Mouse (Mus musculus) CH12.LX (cell line): ENCODE data around the gene Rubcnl. TPM values are rescaled to one million over a fixed set of nuclear protein-coding genes. Genes with fewer than 3 reads are reported as not detected.

Experiments
- DNase-seq: peaks from one replicate; pipeline ENCODE4 v3.0.0-alpha.2; 2013; ENCODE audit errors: extremely low read depth
- H3K27ac ChIP-seq: 2 replicates; pipeline ENCODE4 v1.5.1; 2012; ENCODE audit warnings: low read depth, mild to moderate bottlenecking, control low read depth, moderate library complexity; ENCODE audit not compliant: insufficient read depth
- H3K27me3 ChIP-seq: replicated peaks from 2 replicates; pipeline ENCODE3; 2012; ENCODE audit warnings: inconsistent platforms
- H3K36me3 ChIP-seq, 2 experiments: replicated peaks in 1 of 2; 2 replicates each; pipeline versions ENCODE3 to v1.6.1; 2012; ENCODE audit warnings: inconsistent platforms in 1 of 2, low read length in 1 of 2, mild to moderate bottlenecking in 1 of 2, mixed read lengths in 1 of 2, moderate library complexity in 1 of 2; ENCODE audit not compliant: control insufficient read depth in 1 of 2, insufficient read depth in 1 of 2
- H3K4me1 ChIP-seq, 2 experiments: 2 replicates each; pipeline ENCODE4 v1.6.1; 2012; ENCODE audit warnings: inconsistent platforms in 1 of 2, moderate library complexity in 1 of 2; ENCODE audit not compliant: insufficient read depth in 2 of 2, control insufficient read depth in 1 of 2
- H3K4me2 ChIP-seq: 2 replicates; pipeline ENCODE4 v1.6.1; 2012; ENCODE audit warnings: low read depth, mild to moderate bottlenecking, control low read depth; ENCODE audit not compliant: poor library complexity, insufficient read depth, severe bottlenecking
- H3K4me3 ChIP-seq, 3 experiments: fragments of 150-350 bp in 1 of 3; sonication (generic) in 1 of 3; replicated peaks in 1 of 3; 2 replicates each; pipeline versions ENCODE3 to v1.5.1; 2011 to 2012; ENCODE audit warnings: low read depth in 2 of 3, low read length in 2 of 3, mild to moderate bottlenecking in 2 of 3, moderate library complexity in 2 of 3, control low read depth in 1 of 3, improper control_type of control experiment in 1 of 3, inconsistent platforms in 1 of 3, mixed read lengths in 1 of 3; ENCODE audit not compliant: poor library complexity in 1 of 3
- H3K79me2 ChIP-seq: replicated peaks from 2 replicates; pipeline ENCODE4 v1.6.1; 2012; ENCODE audit warnings: mild to moderate bottlenecking, moderate library complexity; ENCODE audit not compliant: control insufficient read depth, poor library complexity, insufficient read depth, severe bottlenecking; ENCODE audit errors: extremely low read depth
- H3K9ac ChIP-seq: 2 replicates; pipeline ENCODE4 v1.6.1; 2012; ENCODE audit warnings: low read depth, mild to moderate bottlenecking, control low read depth, moderate library complexity; ENCODE audit not compliant: insufficient read depth
- H3K9me3 ChIP-seq: replicated peaks from 2 replicates; pipeline ENCODE3; 2012; ENCODE audit warnings: low read length, inconsistent platforms, mixed read lengths
- BHLHE40 ChIP-seq: IDR thresholded peaks from 2 replicates; pipeline ENCODE4 v1.6.1; 2011; ENCODE audit warnings: mild to moderate bottlenecking, low read depth, low read length, improper control_type of control experiment
- CHD2 ChIP-seq: IDR thresholded peaks from 2 replicates; pipeline ENCODE4 v1.6.1; 2011; ENCODE audit warnings: low read length, improper control_type of control experiment
- ELF1 ChIP-seq: IDR thresholded peaks from 2 replicates; pipeline ENCODE4 v1.6.1; 2014; ENCODE audit warnings: low read depth, mild to moderate bottlenecking, inconsistent platforms, low read length, improper control_type of control experiment
- EP300 ChIP-seq: IDR thresholded peaks from 2 replicates; pipeline ENCODE4 v1.6.1; 2011; ENCODE audit warnings: low read length, improper control_type of control experiment
- ETS1 ChIP-seq: conservative IDR thresholded peaks from 2 replicates; pipeline ENCODE4 v1.6.1; 2012; ENCODE audit warnings: low read depth, mild to moderate bottlenecking, inconsistent platforms, low read length, improper control_type of control experiment, moderate library complexity
- HCFC1 ChIP-seq: IDR thresholded peaks from 2 replicates; pipeline ENCODE4 v1.6.1; 2012; ENCODE audit warnings: low read depth, mild to moderate bottlenecking, inconsistent platforms, low read length, improper control_type of control experiment
- IRF4 ChIP-seq: IDR thresholded peaks from 2 replicates; pipeline ENCODE4 v1.6.1; 2014; ENCODE audit warnings: low read depth, mild to moderate bottlenecking, inconsistent platforms, low read length, improper control_type of control experiment
- JUN ChIP-seq: IDR thresholded peaks from 2 replicates; pipeline ENCODE4 v1.6.1; 2011; ENCODE audit warnings: low read depth, mild to moderate bottlenecking, low read length, improper control_type of control experiment, moderate library complexity; ENCODE audit not compliant: insufficient read depth
- JUND ChIP-seq: conservative IDR thresholded peaks from 2 replicates; pipeline ENCODE4 v1.6.1; 2011; ENCODE audit warnings: low read depth, low read length, improper control_type of control experiment
- MAFK ChIP-seq: IDR thresholded peaks from 2 replicates; pipeline ENCODE4 v1.6.1; 2011; ENCODE audit warnings: low read length, improper control_type of control experiment; ENCODE audit not compliant: insufficient replicate concordance
- MEF2A ChIP-seq: IDR thresholded peaks from 2 replicates; pipeline ENCODE4 v1.6.1; 2014; ENCODE audit warnings: low read depth, mild to moderate bottlenecking, inconsistent platforms, low read length, improper control_type of control experiment, borderline replicate concordance
- MXI1 ChIP-seq: IDR thresholded peaks from 2 replicates; pipeline ENCODE4 v1.6.1; 2011; ENCODE audit warnings: mild to moderate bottlenecking, low read depth, low read length, improper control_type of control experiment
- NRF1 ChIP-seq: IDR thresholded peaks from 2 replicates; pipeline ENCODE4 v1.6.1; 2014; ENCODE audit warnings: low read depth, mild to moderate bottlenecking, inconsistent platforms, low read length, improper control_type of control experiment, moderate library complexity
- PAX5 ChIP-seq: IDR thresholded peaks from 2 replicates; pipeline ENCODE4 v1.6.1; 2012; ENCODE audit warnings: low read length, inconsistent platforms, mixed read lengths
- POLR2A ChIP-seq: IDR thresholded peaks from 2 replicates; pipeline ENCODE4 v1.6.1; 2011; ENCODE audit warnings: low read depth, mild to moderate bottlenecking, improper control_type of control experiment, low read length
- RAD21 ChIP-seq: IDR thresholded peaks from 2 replicates; pipeline ENCODE4 v1.6.1; 2011; ENCODE audit warnings: low read depth, mild to moderate bottlenecking, low read length, improper control_type of control experiment, moderate library complexity
- RCOR1 ChIP-seq: conservative IDR thresholded peaks from 2 replicates; pipeline ENCODE4 v1.6.1; 2012; ENCODE audit warnings: low read depth, mild to moderate bottlenecking, inconsistent platforms, low read length, improper control_type of control experiment
- SMC3 ChIP-seq: IDR thresholded peaks from 2 replicates; pipeline ENCODE4 v1.6.1; 2011; ENCODE audit warnings: low read depth, low read length, improper control_type of control experiment
- TBP ChIP-seq: conservative IDR thresholded peaks from 2 replicates; pipeline ENCODE4 v1.6.1; 2011; ENCODE audit warnings: low read depth, low read length, improper control_type of control experiment
- TCF12 ChIP-seq: IDR thresholded peaks from 2 replicates; pipeline ENCODE4 v1.6.1; 2014; ENCODE audit warnings: low read depth, mild to moderate bottlenecking, inconsistent platforms, low read length, improper control_type of control experiment
- UBTF ChIP-seq: IDR thresholded peaks from 2 replicates; pipeline ENCODE4 v1.6.1; 2012; ENCODE audit warnings: low read depth, mild to moderate bottlenecking, inconsistent platforms, low read length, improper control_type of control experiment, moderate library complexity
- USF1 ChIP-seq: IDR thresholded peaks from 2 replicates; pipeline ENCODE4 v1.6.1; 2014; ENCODE audit warnings: low read depth, mild to moderate bottlenecking, inconsistent platforms, low read length, improper control_type of control experiment
- ZKSCAN1 ChIP-seq: IDR thresholded peaks from 2 replicates; pipeline ENCODE4 v1.6.1; 2012; ENCODE audit warnings: low read depth, inconsistent platforms, low read length, improper control_type of control experiment, borderline replicate concordance
- ZMIZ1 ChIP-seq: IDR thresholded peaks from 2 replicates; pipeline ENCODE4 v1.6.1; 2012; ENCODE audit warnings: low read depth, mild to moderate bottlenecking, inconsistent platforms, low read length, improper control_type of control experiment
- ZNF384 ChIP-seq: IDR thresholded peaks from 2 replicates; pipeline ENCODE4 v1.6.1; 2012; ENCODE audit warnings: low read depth, low read length, improper control_type of control experiment, inconsistent platforms
- dilution Hi-C: fragments of 300-500 bp; cut with MboI; formaldehyde crosslinking; loops from 2 replicates; pipeline ENCODE4 v1.14.3; 2020; ENCODE audit warnings: low sequenced_read_pairs; ENCODE audit not compliant: extremely low pct_unique_long_range_greater_than_20kb, extremely low pct_ligation_motif_present
- in situ Hi-C: fragments of 300-500 bp; cut with MboI; formaldehyde crosslinking; loops from 3 replicates; pipeline ENCODE4 v1.14.3; 2019; ENCODE audit warnings: low sequenced_read_pairs, low pct_ligation_motif_present, low pct_unique_long_range_greater_than_20kb, mixed read lengths
- polyA plus RNA-seq: library from polyadenylated mRNA; unstranded; fragments of >175 nt; gene quantifications from 2 replicates; pipeline ENCODE4 v1.2.1, GENCODE M21; 2012; ENCODE audit warnings: low read depth; ENCODE audit not compliant: insufficient read length
- total RNA-seq, 2 experiments: library from RNA; depleted of rRNA; stranded (reverse); fragments of 300-350 nt in 1 of 2; fragments of >200 nt in 1 of 2; gene quantifications; 2 replicates each; pipeline ENCODE4 v1.2.3; 2012 to 2014

Rubcnl gene
- total and polyA plus RNA-seq, 3 experiments: 24.7 to 27.2 (median 24.9) TPM

DNA sequence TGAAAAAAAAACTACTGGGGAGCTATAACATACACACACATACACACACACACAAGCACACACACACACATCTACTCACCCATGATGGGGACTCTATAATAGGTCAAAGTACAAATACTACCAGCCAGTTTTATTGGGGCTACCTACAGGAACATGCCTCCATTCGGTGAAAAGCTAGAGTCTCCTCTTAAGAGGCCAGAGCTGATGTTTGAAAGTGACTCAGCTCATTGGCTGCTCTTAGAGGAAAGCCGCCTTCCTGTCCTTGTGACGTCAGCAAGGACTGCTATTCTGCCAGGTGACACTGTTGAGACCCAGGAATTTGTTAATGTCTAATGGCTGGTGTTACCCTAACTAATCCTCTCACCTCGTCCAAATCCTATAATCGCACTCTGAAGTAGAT is 43.1 kb upstream of the Rubcnl start:
- Histone ChIP-seq H3K79me2 (no peaks in the 10 kb centered on the region), H3K36me3 (no peaks in the 10 kb centered on the region), H3K9me3 (peaks cover under 1% of the 10 kb centered on the region), H3K27me3 (no peaks in the 10 kb centered on the region), H3K4me3 (no peak overlapping the region), H3K27ac (no peak overlapping the region), H3K4me1 (peaks cover 6 to 30% of the 10 kb centered on the region in 2 experiments), H3K9ac (no peak overlapping the region), H3K4me2 (no peak overlapping the region)
- DNase-seq: no peak
- dilution Hi-C loops: no loop called here
- in situ Hi-C loops: no loop called here
- TF ChIP-seq ZNF384 (no peak), HCFC1 (no peak), ZKSCAN1 (no peak), TBP (no peak), MXI1 (no peak), MEF2A (no peak), CHD2 (no peak), JUN (no peak), ELF1 (no peak)

DNA sequence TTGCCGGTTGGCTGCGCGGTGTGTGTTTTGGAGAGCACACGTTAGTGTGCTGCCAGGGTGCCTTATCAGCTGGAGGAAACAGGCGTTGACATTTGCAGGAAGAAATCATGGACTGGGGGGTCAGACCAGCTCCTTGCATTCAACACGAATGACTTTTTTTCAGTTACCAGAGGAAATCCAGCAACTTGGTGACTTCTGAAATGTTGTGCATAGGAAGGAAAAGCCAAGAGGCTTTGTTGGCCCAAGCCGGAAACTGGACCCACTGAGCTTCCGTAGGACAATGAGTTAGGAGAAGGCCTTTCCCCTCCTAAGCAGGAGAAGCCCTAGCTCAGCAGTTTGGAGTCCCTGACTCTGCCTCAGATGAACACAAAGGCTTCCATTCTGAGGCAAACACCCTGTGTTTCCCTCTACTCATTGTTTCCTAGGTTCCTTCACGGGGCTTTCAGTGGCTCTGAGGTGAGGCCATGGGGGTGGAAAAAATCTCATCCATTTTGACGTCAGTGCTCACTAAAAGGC is 41.6 kb upstream of the Rubcnl start:
- H3K4me1 ChIP-seq: peaks cover 6 to 30% of the 10 kb centered on the region in 2 experiments
- in situ Hi-C loops: no loop called here

More for the DNA sequence above, 41.6 kb upstream of the Rubcnl start:
- Histone ChIP-seq H3K27ac (no peak overlapping the region), H3K4me2 (no peak overlapping the region), H3K27me3 (no peaks in the 10 kb centered on the region), H3K4me3 (no peak overlapping the region), H3K79me2 (no peaks in the 10 kb centered on the region), H3K9ac (no peak overlapping the region), H3K36me3 (peaks cover 0 to 2% of the 10 kb centered on the region in 2 experiments), H3K9me3 (no peaks in the 10 kb centered on the region)
- DNase-seq: peak; percentile 72
- dilution Hi-C loops: no loop called here
- TF ChIP-seq MEF2A (peak; percentile 53; the same call in 1 of the 2 replicates), ZNF384 (no peak), MAFK (peak; percentile 65; the same call in 1 of the 2 replicates), RCOR1 (no peak), MXI1 (0 out of 2 replicates have a peak, but pooled peaks have one; percentile 28), ZMIZ1 (no peak), USF1 (no peak), EP300 (peak; percentile 85), PAX5 (no peak), ETS1 (peak; percentile 81), RAD21 (no peak), TCF12 (peak; percentile 36; the same call in 1 of the 2 replicates), CHD2 (peak; percentile 55; the same call in 1 of the 2 replicates), POLR2A (no peak), JUND (peak; percentile 70), NRF1 (no peak), IRF4 (peak; percentile 43; the same call in 1 of the 2 replicates), JUN (peak; percentile 62; the same call in 1 of the 2 replicates), SMC3 (no peak), UBTF (no peak), BHLHE40 (peak; percentile 36; the same call in 1 of the 2 replicates)
